Mouse (Mus musculus) liver, embryonic 14.5 days (tissue): Measurements from ENCODE around the gene Zcchc3.

ENCODE experiments used
- CTCF ChIP-seq: IDR thresholded peaks from 2 replicates; pipeline ENCODE4 v1.5.1; 2016; ENCODE audit warnings: antibody characterized with exemption, low read depth, control low read depth
- EP300 ChIP-seq: IDR thresholded peaks from 2 replicates; pipeline ENCODE4 v1.6.1; 2016; ENCODE audit warnings: antibody characterized with exemption, low read depth

DNA sequence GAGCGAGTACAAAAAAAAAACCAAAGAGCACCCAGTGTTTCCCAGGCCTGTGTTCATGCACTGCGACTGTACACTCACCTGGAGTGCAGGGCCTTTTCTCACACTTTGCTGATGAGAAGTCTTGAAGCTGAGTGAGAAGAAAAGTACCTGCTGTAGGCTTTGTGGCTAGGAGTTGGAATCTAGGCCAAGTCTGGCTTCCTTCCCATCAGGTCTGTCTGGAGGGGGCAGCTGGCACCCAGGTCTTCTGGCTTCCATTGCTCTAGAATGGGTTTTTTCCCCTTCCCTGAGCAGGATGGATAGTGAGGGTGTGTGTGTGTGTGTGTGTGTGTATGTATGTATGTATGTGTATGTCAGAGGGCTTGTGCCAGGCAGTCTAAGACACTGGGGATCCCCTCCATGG, 25.0 kb upstream of the Zcchc3 start:
- TF ChIP-seq CTCF (no peak), EP300 (no peak)
